Mouse (Mus musculus) lung, postnatal 0 days (tissue): Measurements from ENCODE around the gene Clns1a.

ENCODE experiments used
- CTCF ChIP-seq: IDR thresholded peaks from 2 replicates; pipeline ENCODE4 v1.5.1; 2016; ENCODE audit warnings: antibody characterized with exemption, mild to moderate bottlenecking
- EP300 ChIP-seq: IDR thresholded peaks from 2 replicates; pipeline ENCODE4 v1.6.1; 2016; ENCODE audit warnings: antibody characterized with exemption, mild to moderate bottlenecking, control low read depth

GRCm38 (mm10) chr7:97701106-97701505 is 4.7 kb downstream of the Clns1a start:
- TF ChIP-seq CTCF (no peak), EP300 (no peak)
